Mouse (Mus musculus) T-helper 2 cell (primary cell): ENCODE results near the gene Zfp454.

ENCODE experiments used
- in situ Hi-C: fragments of 300-600 bp; cut with MboI, MseI; formaldehyde crosslinking; loops from one replicate; pipeline ENCODE4 v1.15.1; 2025; ENCODE audit warnings: high pct_unique_total_duplicates

Gene Zfp454

GRCm38 (mm10) chr11:50887390-50888128 is at the start of gene Zfp454:
Gene Zfp454, minus strand, starts transcription at chr11:50887651.
- in situ Hi-C loops = no loop called here

GRCm38 (mm10) chr11:50932040-50932439 is 44.6 kb upstream of the Zfp454 start:
- in situ Hi-C loops = loop anchor here (25.0 kb wide), 1 partner anchor 1845 kb away; the partner anchor contains the start of gene Ifi47

- in situ Hi-C loops = loop anchor here (25.0 kb wide), 1 partner anchor 1844 kb away; the partner anchor contains the start of gene Ifi47
These were observed 44.0 kb upstream of the Zfp454 start, which contains the start of gene Zfp354b for GRCm38 (mm10) chr11:50931451-50931866. Gene Zfp354b, minus strand, starts transcription at chr11:50931633.

- in situ Hi-C loops = loop anchor here (25.0 kb wide), 1 partner anchor 1844 kb away; the partner anchor contains the start of gene Ifi47
These were observed 43.6 kb upstream of the Zfp454 start for GRCm38 (mm10) chr11:50931021-50931420.

GRCm38 (mm10) chr11:50930469-50931014 is 43.1 kb upstream of the Zfp454 start:
- in situ Hi-C loops = loop anchor here (25.0 kb wide), 1 partner anchor 1843 kb away; the partner anchor contains the start of gene Ifi47

- in situ Hi-C loops = no loop called here
These were observed 28.3 kb upstream of the Zfp454 start, which contains the start of gene Zfp2 for GRCm38 (mm10) chr11:50915671-50916320. Gene Zfp2, minus strand, starts transcription at chr11:50916165.

- in situ Hi-C loops = no loop called here
These were observed 27.0 kb upstream of the Zfp454 start for GRCm38 (mm10) chr11:50914461-50914860.

- in situ Hi-C loops = no loop called here
These were observed 25.9 kb upstream of the Zfp454 start for GRCm38 (mm10) chr11:50913301-50913700.

- in situ Hi-C loops = no loop called here
These were observed 20.7 kb upstream of the Zfp454 start for GRCm38 (mm10) chr11:50908136-50908535.

- in situ Hi-C loops = no loop called here
These were observed 9.9 kb upstream of the Zfp454 start for GRCm38 (mm10) chr11:50897359-50897758.

GRCm38 (mm10) chr11:50892441-50892840 is 5.0 kb upstream of the Zfp454 start:
- in situ Hi-C loops = no loop called here

GRCm38 (mm10) chr11:50886933-50887293 is 538 bp downstream of the Zfp454 start:
- in situ Hi-C loops = no loop called here

GRCm38 (mm10) chr11:50886231-50886932 is 1.1 kb downstream of the Zfp454 start:
- in situ Hi-C loops = no loop called here

- in situ Hi-C loops = no loop called here
These were observed 3.7 kb downstream of the Zfp454 start for GRCm38 (mm10) chr11:50883756-50884155.

- in situ Hi-C loops = no loop called here
These were observed 8.8 kb downstream of the Zfp454 start for GRCm38 (mm10) chr11:50878641-50879040.

GRCm38 (mm10) chr11:50850989-50851601 is 36.4 kb downstream of the Zfp454 start:
- in situ Hi-C loops = no loop called here

GRCm38 (mm10) chr11:50850177-50850735 is 37.2 kb downstream of the Zfp454 start, which contains the start of gene Grm6:
Gene Grm6, plus strand, starts transcription at chr11:50850685.
- in situ Hi-C loops = no loop called here

- in situ Hi-C loops = no loop called here
These were observed 38.1 kb downstream of the Zfp454 start for GRCm38 (mm10) chr11:50849310-50849709.

- in situ Hi-C loops = no loop called here
These were observed 38.8 kb downstream of the Zfp454 start for GRCm38 (mm10) chr11:50848520-50849137.

GRCm38 (mm10) chr11:50847047-50847446 is 40.4 kb downstream of the Zfp454 start:
- in situ Hi-C loops = no loop called here
